Mouse (Mus musculus) thymus, postnatal 14 days (tissue): ENCODE results near the gene Foxo4.

Source experiments
- DNase-seq: peaks from one replicate; pipeline ENCODE4 v3.0.0; 2021

Gene Foxo4

DNA sequence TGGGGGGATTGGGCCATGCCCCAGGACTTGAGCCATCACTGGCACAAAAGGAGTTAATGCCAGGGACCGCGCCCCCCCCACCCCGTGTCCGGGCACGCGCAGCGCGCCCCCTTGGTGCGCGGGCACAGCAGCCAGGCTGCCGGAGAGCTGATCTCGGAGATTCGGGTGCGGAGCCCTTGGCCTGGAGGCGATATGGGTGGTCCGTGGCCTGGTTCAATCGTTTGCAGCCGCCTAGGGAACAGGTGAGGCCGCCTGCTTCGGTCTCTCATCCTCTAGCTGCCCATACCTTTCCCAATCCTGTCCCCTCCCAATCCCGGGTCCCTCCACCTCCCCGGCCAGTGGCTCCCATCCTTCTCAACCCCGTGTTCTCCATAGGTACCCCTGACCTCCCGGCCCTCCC lies 44.7 kb downstream of the Foxo4 start, which contains the start of gene Nlgn3:
Gene Nlgn3 (plus strand): TSS at position 114 of the 400 bp plus-strand sequence.
- peak; percentile 5 for DNase-seq

DNA sequence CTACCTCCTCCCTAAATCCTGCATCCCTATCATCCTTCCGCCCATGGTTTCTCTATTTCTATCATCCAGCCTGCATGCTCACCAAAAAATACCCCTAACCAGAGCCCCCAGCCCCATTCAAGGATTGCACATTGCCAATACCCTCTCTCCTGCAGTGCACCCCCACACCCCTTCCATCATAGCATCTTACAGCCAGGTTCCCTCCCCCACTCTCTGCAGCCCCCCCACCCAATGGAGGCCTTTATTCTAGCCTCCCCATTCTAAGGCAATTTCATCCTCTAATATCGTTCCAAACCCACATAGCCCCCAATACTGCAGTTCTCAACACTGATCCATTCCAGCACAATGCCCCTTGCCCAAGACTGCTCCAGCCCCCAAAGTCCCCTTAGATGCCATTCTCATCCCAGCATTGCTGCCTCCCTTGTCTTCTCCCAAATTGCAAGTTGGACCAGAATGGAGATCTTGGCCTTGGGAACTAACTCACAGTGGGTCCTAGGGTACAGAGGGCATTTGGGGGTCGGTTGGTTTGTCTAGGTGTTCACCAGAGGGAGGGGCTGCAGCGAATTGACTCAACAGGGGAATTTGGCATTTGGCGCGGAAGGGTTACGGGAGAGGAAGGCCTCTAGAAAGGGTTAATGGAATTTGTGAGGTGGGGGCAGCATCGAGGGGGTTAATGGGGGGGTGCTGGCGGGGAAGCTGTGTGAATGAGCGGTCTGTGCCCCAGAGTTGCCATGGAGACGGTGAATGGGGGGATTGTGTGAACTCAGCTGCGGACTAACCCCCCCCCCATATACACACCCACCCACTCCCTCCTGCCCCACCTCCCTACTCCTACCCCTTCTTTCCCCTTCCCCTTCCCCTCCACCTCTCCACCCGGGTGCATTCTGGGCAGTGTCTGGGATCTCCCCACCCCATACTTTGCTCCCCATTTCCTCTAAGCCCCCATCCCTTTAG lies 45.4 kb downstream of the Foxo4 start:
- no peak for DNase-seq

DNA sequence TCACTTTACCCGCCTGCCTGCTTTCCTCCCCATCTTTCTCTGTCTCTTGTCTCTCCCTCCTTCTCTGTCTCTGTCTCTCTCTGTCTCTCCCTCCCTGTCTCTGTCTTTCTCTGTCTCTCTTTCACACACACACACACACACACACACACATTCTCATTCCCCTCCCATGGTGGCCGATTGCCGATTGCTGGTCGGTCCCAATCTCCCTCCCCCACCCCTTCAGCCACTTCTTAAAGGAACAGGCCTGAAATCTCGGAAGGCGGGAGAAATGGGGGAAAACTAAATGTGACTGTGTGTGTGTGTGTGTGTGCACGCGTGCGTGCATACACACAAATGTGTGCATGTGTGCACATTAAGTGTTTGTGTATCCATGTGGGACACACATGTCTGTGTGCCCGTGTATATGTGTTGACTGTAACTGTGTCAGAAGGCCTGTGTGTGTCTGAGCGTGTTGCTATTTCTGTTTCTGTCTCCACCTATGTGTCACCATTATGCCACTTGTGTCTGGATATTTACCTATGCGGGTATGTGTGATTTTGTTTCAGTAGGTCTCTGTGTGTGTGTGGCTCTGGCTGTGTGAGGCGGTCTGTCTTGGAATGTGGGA lies 46.2 kb downstream of the Foxo4 start:
- no peak for DNase-seq

DNA sequence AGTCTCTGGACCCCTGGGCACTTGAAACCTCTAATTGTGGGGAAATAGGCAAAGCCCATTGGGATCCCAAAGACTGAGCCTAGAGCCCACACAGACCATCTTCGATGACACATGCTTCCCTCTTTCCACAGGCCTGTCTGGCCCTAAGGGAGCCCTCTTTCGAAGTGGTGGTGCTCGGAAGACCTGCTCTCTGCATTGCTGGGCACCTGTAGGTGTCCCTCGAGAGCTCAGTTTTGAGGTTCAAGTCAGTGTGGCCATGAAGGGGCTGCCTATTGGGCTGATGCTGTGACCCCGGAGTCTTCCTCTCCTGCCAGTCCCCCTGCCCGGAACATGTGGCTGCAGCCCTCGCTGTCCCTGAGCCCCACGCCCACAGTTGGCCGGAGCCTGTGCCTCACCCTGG lies 47.3 kb downstream of the Foxo4 start:
- DNase-seq = no peak

DNA sequence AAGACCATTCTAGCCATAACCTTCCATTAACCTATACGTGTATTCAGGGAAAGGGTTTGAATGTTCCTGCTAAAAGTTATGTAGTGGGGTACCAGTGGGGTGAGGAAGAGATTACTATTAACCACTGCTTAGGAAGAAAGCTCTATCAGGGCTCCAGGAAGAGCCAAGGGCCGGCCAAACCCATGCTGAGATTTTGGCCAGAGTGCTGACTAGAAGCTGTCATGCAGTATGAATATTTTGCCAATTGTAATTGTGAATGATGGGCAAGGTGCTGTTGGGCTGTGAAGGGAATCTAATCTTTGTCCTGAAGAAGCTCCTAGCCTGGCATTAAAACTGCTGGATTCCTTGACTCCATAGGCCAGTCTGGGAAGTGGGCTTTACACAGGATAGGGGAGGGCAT lies 50.3 kb downstream of the Foxo4 start:
- DNase-seq = no peak

DNA sequence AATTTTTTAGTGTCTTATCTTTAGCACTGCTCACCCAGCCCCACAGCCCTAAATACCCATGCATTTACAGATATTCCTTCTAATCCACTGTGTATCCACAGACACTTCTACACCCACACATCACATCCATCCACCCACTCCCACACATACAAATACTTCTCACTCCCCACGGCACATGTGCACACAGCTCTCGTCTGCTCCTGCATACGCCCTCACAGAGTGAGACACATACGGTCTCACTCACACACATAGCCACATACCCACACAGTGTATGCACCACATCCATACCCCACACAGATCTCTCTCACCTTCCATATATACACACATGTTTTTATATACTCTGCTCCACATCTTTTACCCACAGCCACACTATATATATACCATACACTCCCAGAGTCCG lies 55.0 kb downstream of the Foxo4 start:
- DNase-seq = no peak
